Mouse (Mus musculus) stomach, postnatal 0 days (tissue): ENCODE results near the gene Gm27029.

Source experiments
- CTCF ChIP-seq: IDR thresholded peaks from 2 replicates; pipeline ENCODE4 v1.5.1; 2016; ENCODE audit warnings: antibody characterized with exemption, low read depth, mild to moderate bottlenecking, moderate library complexity
- EP300 ChIP-seq: optimal IDR thresholded peaks from 2 replicates; pipeline ENCODE3; 2016; ENCODE audit warnings: antibody characterized with exemption

DNA sequence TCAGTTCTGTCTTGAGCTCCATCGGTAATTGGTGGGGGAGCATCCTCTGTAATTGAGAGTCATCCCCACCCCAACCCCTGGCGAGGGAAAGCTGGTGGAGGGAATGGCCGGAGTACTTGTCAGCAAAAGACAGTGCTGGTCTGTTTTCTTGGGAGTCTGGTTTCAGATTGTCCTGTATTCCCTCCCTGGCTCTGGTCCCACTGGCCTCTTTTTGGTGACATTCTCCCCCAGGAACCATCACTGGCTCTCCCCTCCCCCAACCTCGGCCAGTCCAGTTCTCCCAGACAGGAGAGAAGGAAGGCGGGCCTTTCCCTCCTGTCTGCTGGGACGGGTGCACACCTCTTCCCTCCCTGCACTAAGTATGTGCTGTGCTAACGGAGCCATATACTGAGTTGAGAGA lies 47.7 kb upstream of the Gm27029 start:
- TF ChIP-seq CTCF (no peak), EP300 (no peak)
